Comparison of ENCODE assay signal across 8 mouse cellular contexts in genomic region chr2:155133011-155133976, GRCm38 (mm10). TPM values are rescaled to one million over a fixed set of nuclear protein-coding genes. Genes with fewer than 3 reads are reported as not detected.
DNase-seq lines count a peak whose midpoint lies in the region; ATAC-seq lines count a peak whose summit lies in the region.

Itch (plus strand) TSS chr2:155133509.

- H3K9me3 ChIP-seq in intestine, embryonic 14.5 days (ENCODE audit: control insufficient read depth, low read length): no peaks in the 10 kb centered on the region

- 3% methylated on average over 46 of the region's 65 CpGs for WGBS in intestine, embryonic 14.5 days

- H3K4me2 ChIP-seq in intestine, embryonic 14.5 days (ENCODE audit: low read length): peak within 1 kb of the TSS; percentile 63

- peak; percentile 87 to 89 for DNase-seq in adrenal gland, adult 18-20 months (ENCODE audit: low spot score in 2 of 2)
- peak; percentile 96 for DNase-seq in embryo, embryonic 11 days
- DNase-seq in gastrocnemius, postnatal 25 days: peak; percentile 91
- DNase-seq in intestine, embryonic 14.5 days (ENCODE audit: low spot score): peak; percentile 90
- DNase-seq in left cerebral cortex, postnatal 14 days (ENCODE audit: low spot score in 2 of 2): peak; percentile 92 to 93
- peak; percentile 95 for DNase-seq in mesoderm, embryonic 11.5 days (ENCODE audit: low read depth, low spot score)
- peak; percentile 86 to 89 for DNase-seq in right cerebral cortex, postnatal 36 days (ENCODE audit: low spot score in 2 of 2)
- DNase-seq in yolk sac, embryonic 10.5 days (ENCODE audit: low spot score): peak; percentile 91

- ATAC-seq in intestine, embryonic 14.5 days (replicated peaks; ENCODE audit: low FRiP score, low TSS enrichment, low read depth): peak; percentile 98

- H3K9ac ChIP-seq in intestine, embryonic 14.5 days (ENCODE audit: low read length): peak within 1 kb of the TSS; percentile 95

- no peaks in the 10 kb centered on the region for H3K27me3 ChIP-seq in intestine, embryonic 14.5 days (replicated peaks; ENCODE audit: control insufficient read depth, insufficient read depth, low read length)

- peaks cover 6% of the 10 kb centered on the region for H3K36me3 ChIP-seq in intestine, embryonic 14.5 days (ENCODE audit: control insufficient read depth, insufficient read depth, low read length)

- peak within 1 kb of the TSS; percentile 93 for H3K4me3 ChIP-seq in intestine, embryonic 14.5 days (ENCODE audit: low read depth, low read length)

- peaks cover 19% of the 10 kb centered on the region for H3K4me1 ChIP-seq in intestine, embryonic 14.5 days (replicated peaks; ENCODE audit: control insufficient read depth, insufficient read depth, low read length)

- intact Hi-C loops in left cerebral cortex, postnatal 14 days (cut with DNase I): no loop called here

- H3K27ac ChIP-seq in intestine, embryonic 14.5 days (ENCODE audit: low read depth): peak within 1 kb of the TSS; percentile 73

RNA-seq across cellular contexts. Expression of gene Itch, which starts in this region (rescaled TPM):
- total RNA-seq in adrenal gland, adult 18-20 months (2021): 10 to 100 TPM; 44.8 to 48.0 TPM
- 10 to 100 TPM; 17.5 to 17.8 TPM for total RNA-seq in gastrocnemius, postnatal 25 days (2021)
- polyA plus RNA-seq in intestine, embryonic 14.5 days (2014; fragmentation: Nextera tagmentation; extraction: Ambion mirVana): 44.2 and 56.1 TPM in 2 replicates
- total RNA-seq in left cerebral cortex, postnatal 14 days (2021): 10 to 100 TPM; 40.7 to 42.2 TPM

Comparison
In these comparisons a context has a peak if more than half of its experiments do, and no peak if none do; other contexts are left out.
1. Peak in every context shown above with its lines: DNase-seq, ATAC-seq, H3K4me3 ChIP-seq and H3K27ac ChIP-seq.